Mouse (Mus musculus) midbrain, embryonic 15.5 days (tissue): ENCODE results near the gene Gm17018. TPM values are rescaled to one million over a fixed set of nuclear protein-coding genes. Genes with fewer than 3 reads are reported as not detected.

Source experiments
- ATAC-seq: fragments of 200-750 bp; cut with Nextera tagmentation; replicated peaks from 2 replicates; pipeline ENCODE4 v1.8.0; 2017; ENCODE audit warnings: moderate TSS enrichment
- H3K27ac ChIP-seq: fragments of 300-500 bp; sonication (generic); 2 replicates; pipeline ENCODE4 v1.5.1; 2015; ENCODE audit warnings: mild to moderate bottlenecking, inconsistent platforms
- H3K27me3 ChIP-seq: fragments of 300-500 bp; sonication (generic); replicated peaks from 2 replicates; pipeline ENCODE4 v1.6.1; 2015; ENCODE audit warnings: inconsistent platforms
- H3K36me3 ChIP-seq: fragments of 300-500 bp; sonication (generic); replicated peaks from 2 replicates; pipeline ENCODE4 v1.6.1; 2015; ENCODE audit warnings: inconsistent platforms
- H3K4me1 ChIP-seq: fragments of 300-500 bp; sonication (generic); 2 replicates; pipeline ENCODE4 v1.6.1; 2015; ENCODE audit warnings: inconsistent platforms
- H3K4me2 ChIP-seq: fragments of 300-500 bp; sonication (generic); 2 replicates; pipeline ENCODE4 v1.6.1; 2015; ENCODE audit warnings: inconsistent platforms, mild to moderate bottlenecking, moderate library complexity
- H3K4me3 ChIP-seq: fragments of 300-500 bp; sonication (generic); 2 replicates; pipeline ENCODE4 v1.5.1; 2015; ENCODE audit warnings: mild to moderate bottlenecking, inconsistent platforms
- H3K9ac ChIP-seq: fragments of 300-500 bp; sonication (generic); 2 replicates; pipeline ENCODE4 v1.6.1; 2015; ENCODE audit warnings: mild to moderate bottlenecking, inconsistent platforms
- H3K9me3 ChIP-seq: fragments of 300-500 bp; sonication (generic); 2 replicates; pipeline ENCODE4 v1.6.1; 2016; ENCODE audit warnings: inconsistent platforms
- whole genome bisulfite sequencing: fragments of 180-500 bp; shearing (Covaris S2); methylation state at CpG from one replicate; pipeline ENCODE4 v1.1.7; 2015; ENCODE audit warnings: mixed read lengths; 5-methylcytosine and 5-hydroxymethylcytosine counted together
- polyA plus RNA-seq: library from polyadenylated mRNA; unstranded; fragments of >200 nt; fragmentation: Nextera tagmentation; extraction: Ambion mirVana; gene quantifications from 2 replicates; pipeline ENCODE4 v1.2.1, GENCODE M21; 2015

Gm17018 gene
- polyA plus RNA-seq, 1 experiment from 2014 or later: 60.3 TPM

- H3K4me3 ChIP-seq: no peak overlapping the region
- no peak overlapping the region for H3K4me2 ChIP-seq
- H3K36me3 ChIP-seq: no peaks in the 10 kb centered on the region; the same call in 1 of the 2 replicates
- no peak overlapping the region for H3K9ac ChIP-seq
- peaks cover 17% of the 10 kb centered on the region for H3K27me3 ChIP-seq
- no peaks in the 10 kb centered on the region for H3K9me3 ChIP-seq
- no peak overlapping the region for H3K27ac ChIP-seq
- H3K4me1 ChIP-seq: peaks cover 17% of the 10 kb centered on the region
- no peak for ATAC-seq
- WGBS: 83% methylated on average over 3 of the region's 3 CpGs
Observed at GRCm38 (mm10) chr19:45581257-45581656, 20.8 kb downstream of the Gm17018 start.

GRCm38 (mm10) chr19:45582161-45582560 is 21.7 kb downstream of the Gm17018 start:
- H3K27ac ChIP-seq: no peak overlapping the region
- H3K9me3 ChIP-seq: no peaks in the 10 kb centered on the region
- no peaks in the 10 kb centered on the region; the same call in 1 of the 2 replicates for H3K36me3 ChIP-seq
- peaks cover 23% of the 10 kb centered on the region for H3K4me1 ChIP-seq
- WGBS: 14% methylated on average over 8 of the region's 8 CpGs
- no peak for ATAC-seq
- no peak overlapping the region for H3K4me2 ChIP-seq
- H3K27me3 ChIP-seq: peaks cover 14% of the 10 kb centered on the region
- H3K4me3 ChIP-seq: no peak overlapping the region
- H3K9ac ChIP-seq: no peak overlapping the region

- H3K4me1 ChIP-seq: peaks cover 23% of the 10 kb centered on the region
- H3K27ac ChIP-seq: no peak overlapping the region
- H3K4me2 ChIP-seq: no peak overlapping the region
- no peak overlapping the region for H3K4me3 ChIP-seq
- H3K36me3 ChIP-seq: no peaks in the 10 kb centered on the region; the same call in 1 of the 2 replicates
- no peak overlapping the region for H3K9ac ChIP-seq
- no peaks in the 10 kb centered on the region for H3K9me3 ChIP-seq
- no peak for ATAC-seq
- peaks cover 13% of the 10 kb centered on the region for H3K27me3 ChIP-seq
- WGBS: 93% methylated on average over 6 of the region's 6 CpGs
Observed at GRCm38 (mm10) chr19:45583136-45583535, 22.7 kb downstream of the Gm17018 start.

- peaks cover 17% of the 10 kb centered on the region for H3K27me3 ChIP-seq
- WGBS: 62% methylated on average over 9 of the region's 9 CpGs
Observed at GRCm38 (mm10) chr19:45584856-45585620, 24.6 kb downstream of the Gm17018 start.

GRCm38 (mm10) chr19:45586850-45587249 is 26.4 kb downstream of the Gm17018 start:
- ATAC-seq: no peak
- Histone ChIP-seq H3K27me3 (peaks cover 17% of the 10 kb centered on the region), H3K9ac (no peak overlapping the region), H3K27ac (no peak overlapping the region), H3K9me3 (no peaks in the 10 kb centered on the region), H3K36me3 (no peaks in the 10 kb centered on the region), H3K4me3 (no peak overlapping the region), H3K4me1 (peaks cover 14% of the 10 kb centered on the region), H3K4me2 (no peak overlapping the region)
- WGBS: 20% methylated on average over 3 of the region's 3 CpGs

More at GRCm38 (mm10) chr19:45584856-45585620, 24.6 kb downstream of the Gm17018 start:
- ATAC-seq: 0 out of 2 replicates have a peak, but pooled peaks have one; percentile 27
- no peaks in the 10 kb centered on the region for H3K9me3 ChIP-seq
- H3K36me3 ChIP-seq: no peaks in the 10 kb centered on the region
- no peak overlapping the region for H3K27ac ChIP-seq
- H3K4me1 ChIP-seq: peaks cover 20% of the 10 kb centered on the region
- H3K9ac ChIP-seq: no peak overlapping the region
- no peak overlapping the region for H3K4me2 ChIP-seq
- H3K4me3 ChIP-seq: no peak overlapping the region

GRCm38 (mm10) chr19:45587509-45588292 is 27.3 kb downstream of the Gm17018 start:
- peaks cover 20% of the 10 kb centered on the region for H3K27me3 ChIP-seq
- no peak overlapping the region for H3K27ac ChIP-seq
- no peak for ATAC-seq
- peaks cover 6% of the 10 kb centered on the region for H3K4me1 ChIP-seq
- H3K4me2 ChIP-seq: no peak overlapping the region
- H3K9ac ChIP-seq: no peak overlapping the region
- H3K36me3 ChIP-seq: no peaks in the 10 kb centered on the region
- H3K9me3 ChIP-seq: no peaks in the 10 kb centered on the region
- H3K4me3 ChIP-seq: no peak overlapping the region
- 93% methylated on average over 6 of the region's 6 CpGs for WGBS

- no peaks in the 10 kb centered on the region for H3K36me3 ChIP-seq
- no peak for ATAC-seq
- peaks cover 20% of the 10 kb centered on the region for H3K27me3 ChIP-seq
- no peak overlapping the region for H3K4me2 ChIP-seq
- H3K4me1 ChIP-seq: peaks cover 6% of the 10 kb centered on the region
- no peak overlapping the region for H3K9ac ChIP-seq
- no peak overlapping the region for H3K27ac ChIP-seq
- WGBS: 94% methylated on average over 6 of the region's 6 CpGs
- H3K4me3 ChIP-seq: no peak overlapping the region
- H3K9me3 ChIP-seq: no peaks in the 10 kb centered on the region
Observed at GRCm38 (mm10) chr19:45589761-45590160, 29.3 kb downstream of the Gm17018 start.

- H3K27me3 ChIP-seq: peaks cover 15% of the 10 kb centered on the region
- no peaks in the 10 kb centered on the region for H3K36me3 ChIP-seq
- no peak overlapping the region for H3K4me3 ChIP-seq
- no peak overlapping the region for H3K9ac ChIP-seq
- no peak for ATAC-seq
- H3K4me1 ChIP-seq: peaks cover 12% of the 10 kb centered on the region
- H3K4me2 ChIP-seq: no peak overlapping the region
- WGBS: 87% methylated on average over 7 of the region's 7 CpGs
- H3K9me3 ChIP-seq: no peaks in the 10 kb centered on the region
- no peak overlapping the region for H3K27ac ChIP-seq
Observed at GRCm38 (mm10) chr19:45591704-45592103, 31.3 kb downstream of the Gm17018 start.

GRCm38 (mm10) chr19:45592916-45593315 is 32.5 kb downstream of the Gm17018 start:
- Histone ChIP-seq H3K36me3 (no peaks in the 10 kb centered on the region), H3K27me3 (peaks cover 9% of the 10 kb centered on the region; the same call in 1 of the 2 replicates), H3K9me3 (no peaks in the 10 kb centered on the region), H3K9ac (no peak overlapping the region), H3K4me1 (peaks cover 11% of the 10 kb centered on the region; the same call in 1 of the 2 replicates), H3K4me2 (no peak overlapping the region), H3K27ac (no peak overlapping the region), H3K4me3 (no peak overlapping the region)
- ATAC-seq: no peak
- 89% methylated on average over 9 of the region's 9 CpGs for WGBS

GRCm38 (mm10) chr19:45594079-45594478 is 33.7 kb downstream of the Gm17018 start:
- no peak overlapping the region for H3K4me2 ChIP-seq
- H3K4me3 ChIP-seq: no peak overlapping the region
- no peak for ATAC-seq
- H3K27me3 ChIP-seq: 0 out of 2 replicates have a peak, but pooled peaks cover 3% of the 10 kb centered on the region
- 93% methylated on average over 7 of the region's 7 CpGs for WGBS
- no peaks in the 10 kb centered on the region for H3K9me3 ChIP-seq
- no peak overlapping the region for H3K27ac ChIP-seq
- no peaks in the 10 kb centered on the region for H3K36me3 ChIP-seq
- H3K9ac ChIP-seq: no peak overlapping the region
- H3K4me1 ChIP-seq: peaks cover 11% of the 10 kb centered on the region; the same call in 1 of the 2 replicates

GRCm38 (mm10) chr19:45595481-45595880 is 35.1 kb downstream of the Gm17018 start:
- ATAC-seq: no peak
- no peaks in the 10 kb centered on the region for H3K9me3 ChIP-seq
- H3K27me3 ChIP-seq: 0 out of 2 replicates have a peak, but pooled peaks cover 3% of the 10 kb centered on the region
- H3K36me3 ChIP-seq: no peaks in the 10 kb centered on the region
- 88% methylated on average over 6 of the region's 6 CpGs for WGBS
- H3K4me3 ChIP-seq: no peak overlapping the region
- H3K27ac ChIP-seq: no peak overlapping the region
- peaks cover 11% of the 10 kb centered on the region; the same call in 1 of the 2 replicates for H3K4me1 ChIP-seq
- no peak overlapping the region for H3K4me2 ChIP-seq
- no peak overlapping the region for H3K9ac ChIP-seq

GRCm38 (mm10) chr19:45596019-45596418 is 35.6 kb downstream of the Gm17018 start:
- 9% methylated on average over 7 of the region's 7 CpGs for WGBS
- Histone ChIP-seq H3K27ac (no peak overlapping the region), H3K4me3 (no peak overlapping the region), H3K27me3 (0 out of 2 replicates have a peak, but pooled peaks cover 3% of the 10 kb centered on the region), H3K4me2 (no peak overlapping the region), H3K9me3 (no peaks in the 10 kb centered on the region), H3K9ac (no peak overlapping the region), H3K36me3 (no peaks in the 10 kb centered on the region), H3K4me1 (peaks cover 11% of the 10 kb centered on the region; the same call in 1 of the 2 replicates)
- ATAC-seq: peak; percentile 75
